Mouse (Mus musculus): ENCODE measurements around the gene Spata22. TPM values are rescaled to one million over a fixed set of nuclear protein-coding genes. Genes with fewer than 3 reads are reported as not detected.
"Not testable (repeated sequence)": the region's sequence is repeated elsewhere in the genome, so short reads cannot be mapped to it uniquely, and the experiment has no call there.

Gene Spata22
- polyA plus RNA-seq, 1 experiment from 2014 or later = not detected

DNA sequence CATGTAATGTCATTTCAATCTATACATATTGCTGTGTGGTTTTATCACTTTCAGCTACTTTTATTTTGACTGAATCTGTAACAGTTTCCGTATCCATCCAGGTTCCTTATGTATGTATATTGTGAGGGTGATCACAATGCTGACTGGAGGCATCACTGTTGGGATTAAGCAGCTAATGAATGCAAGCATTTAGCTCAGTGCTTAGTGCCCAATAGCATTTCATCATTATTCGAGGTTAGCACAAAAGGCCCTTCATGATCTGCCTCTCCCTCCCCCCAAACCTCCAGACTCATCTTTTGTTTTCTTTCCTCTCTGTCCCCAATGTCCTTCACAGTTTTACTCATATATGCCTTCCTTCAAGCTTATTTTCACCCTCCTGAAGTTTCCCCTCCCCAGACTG lies 26.4 kb upstream of the Spata22 start:
- Histone ChIP-seq H3K27ac (ENCODE audit: low read depth) (no peak overlapping the region), H3K4me3 (ENCODE audit: low read depth, low read length) (no peak overlapping the region), H3K4me1 (ENCODE audit: insufficient read depth) (no peaks in the 10 kb centered on the region), H3K9me3 (ENCODE audit: low read depth, low read length) (no peaks in the 10 kb centered on the region), H3K36me3 (ENCODE audit: insufficient read depth) (no peaks in the 10 kb centered on the region), H3K27me3 (ENCODE audit: insufficient read depth, low read length) (no peaks in the 10 kb centered on the region), H3K9ac (no peak overlapping the region), H3K4me2 (no peak overlapping the region)
- DNase-seq (no peak), ATAC-seq (ENCODE audit: insufficient read depth) (no peak)
- 54% methylated on average over 2 of the region's 2 CpGs for WGBS
- no peak for TF ChIP-seq CTCF (IDR thresholded peaks at IDR 0.05; ENCODE audit: low read depth)

GRCm38 (mm10) chr11:73315961-73316360 lies 13.6 kb upstream of the Spata22 start:
- DNase-seq (no peak), ATAC-seq (ENCODE audit: insufficient read depth) (no peak)
- Histone ChIP-seq H3K27ac (ENCODE audit: low read depth) (no peak overlapping the region), H3K4me2 (no peak overlapping the region), H3K27me3 (ENCODE audit: insufficient read depth, low read length) (no peaks in the 10 kb centered on the region), H3K9ac (no peak overlapping the region), H3K4me3 (ENCODE audit: low read depth, low read length) (no peak overlapping the region), H3K36me3 (ENCODE audit: insufficient read depth) (no peaks in the 10 kb centered on the region), H3K9me3 (ENCODE audit: low read depth, low read length) (no peaks in the 10 kb centered on the region), H3K4me1 (ENCODE audit: insufficient read depth) (no peaks in the 10 kb centered on the region)
- 38% methylated on average over 3 of the region's 3 CpGs for WGBS
- TF ChIP-seq CTCF (IDR thresholded peaks at IDR 0.05; ENCODE audit: low read depth) = no peak

DNA sequence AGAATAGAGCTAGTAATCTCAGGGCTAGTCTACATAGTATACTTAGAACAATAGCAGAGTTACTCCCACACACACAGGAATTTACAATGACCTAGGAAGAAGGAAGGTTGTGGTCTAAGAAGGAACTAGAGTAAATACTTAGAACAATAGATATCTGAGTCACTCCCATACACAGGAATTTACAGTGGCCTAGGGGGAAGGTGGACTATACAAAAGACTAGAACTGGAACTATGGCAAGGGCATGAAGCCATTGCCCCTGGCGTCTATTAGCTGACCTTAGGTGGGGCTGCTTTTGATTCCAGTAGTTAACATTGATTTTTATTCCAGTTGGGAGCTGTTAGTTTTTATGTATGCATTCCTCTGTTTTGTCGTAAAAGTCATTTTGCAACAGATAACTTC lies 11.0 kb upstream of the Spata22 start:
- not testable (repeated sequence) for H3K9me3 ChIP-seq (ENCODE audit: low read depth, low read length); H3K4me3 ChIP-seq (ENCODE audit: low read depth, low read length); H3K27ac ChIP-seq (ENCODE audit: low read depth); H3K9ac ChIP-seq; H3K4me1 ChIP-seq (ENCODE audit: insufficient read depth); ATAC-seq (ENCODE audit: insufficient read depth); H3K36me3 ChIP-seq (ENCODE audit: insufficient read depth); H3K27me3 ChIP-seq (ENCODE audit: insufficient read depth, low read length); H3K4me2 ChIP-seq; DNase-seq
- 67% methylated on average over 2 of the region's 2 CpGs for WGBS

GRCm38 (mm10) chr11:73321064-73321463 lies 8.5 kb upstream of the Spata22 start:
- H3K9me3 ChIP-seq (ENCODE audit: low read depth, low read length); H3K9ac ChIP-seq; H3K4me2 ChIP-seq; H3K27me3 ChIP-seq (ENCODE audit: insufficient read depth, low read length); DNase-seq; ATAC-seq (ENCODE audit: insufficient read depth); H3K4me3 ChIP-seq (ENCODE audit: low read depth, low read length); H3K36me3 ChIP-seq (ENCODE audit: insufficient read depth); H3K27ac ChIP-seq (ENCODE audit: low read depth); H3K4me1 ChIP-seq (ENCODE audit: insufficient read depth): not testable (repeated sequence)
- 87% methylated on average over 13 of the region's 13 CpGs for WGBS

GRCm38 (mm10) chr11:73323906-73324830 lies 5.4 kb upstream of the Spata22 start:
- WGBS = 65% methylated on average over 9 of the region's 9 CpGs
- Histone ChIP-seq H3K4me3 (ENCODE audit: low read depth, low read length) (no peak overlapping the region), H3K9me3 (ENCODE audit: low read depth, low read length) (no peaks in the 10 kb centered on the region), H3K27ac (ENCODE audit: low read depth) (no peak overlapping the region), H3K27me3 (ENCODE audit: insufficient read depth, low read length) (no peaks in the 10 kb centered on the region), H3K36me3 (ENCODE audit: insufficient read depth) (no peaks in the 10 kb centered on the region), H3K4me1 (ENCODE audit: insufficient read depth) (no peaks in the 10 kb centered on the region), H3K9ac (no peak overlapping the region), H3K4me2 (no peak overlapping the region)
- DNase-seq (peak; percentile 11), ATAC-seq (ENCODE audit: insufficient read depth) (no peak)
- no peak for TF ChIP-seq CTCF (IDR thresholded peaks at IDR 0.05; ENCODE audit: low read depth)

GRCm38 (mm10) chr11:73326485-73326886 lies 3.1 kb upstream of the Spata22 start:
- Histone ChIP-seq H3K9me3 (ENCODE audit: low read depth, low read length) (no peaks in the 10 kb centered on the region), H3K4me3 (ENCODE audit: low read depth, low read length) (no peak overlapping the region), H3K4me2 (no peak overlapping the region), H3K27ac (ENCODE audit: low read depth) (no peak overlapping the region), H3K9ac (no peak overlapping the region), H3K27me3 (ENCODE audit: insufficient read depth, low read length) (no peaks in the 10 kb centered on the region), H3K36me3 (ENCODE audit: insufficient read depth) (no peaks in the 10 kb centered on the region), H3K4me1 (ENCODE audit: insufficient read depth) (no peaks in the 10 kb centered on the region)
- no peak for TF ChIP-seq CTCF (IDR thresholded peaks at IDR 0.05; ENCODE audit: low read depth)
- WGBS = 34% methylated on average over 12 of the region's 12 CpGs
- DNase-seq (peak; percentile 21), ATAC-seq (ENCODE audit: insufficient read depth) (no peak)

DNA sequence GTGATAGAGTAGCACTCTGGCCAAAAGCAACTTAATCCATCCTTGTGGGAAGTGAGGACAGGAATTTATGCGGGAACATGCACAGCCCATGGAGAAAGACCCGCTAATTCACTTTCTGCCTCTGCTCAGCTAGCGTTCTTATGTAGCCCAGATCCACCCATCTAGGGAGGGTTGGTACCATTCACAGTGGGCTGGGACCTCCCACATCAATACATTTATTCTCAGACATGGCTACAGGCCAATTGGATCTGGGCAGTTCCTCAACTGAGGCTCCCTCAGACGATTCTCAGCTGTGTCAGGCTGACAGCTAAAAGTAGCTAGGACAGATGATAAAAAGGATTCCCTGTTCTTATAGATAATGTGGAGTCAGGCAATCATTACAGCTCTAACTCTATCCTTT lies 2.2 kb upstream of the Spata22 start:
- H3K4me1 ChIP-seq (ENCODE audit: insufficient read depth) = no peaks in the 10 kb centered on the region
- WGBS = 42% methylated on average over 4 of the region's 4 CpGs
- no peak overlapping the region for H3K27ac ChIP-seq (ENCODE audit: low read depth)
- DNase-seq = peak; percentile 85
- peak; percentile 82 for ATAC-seq (ENCODE audit: insufficient read depth)
- H3K9me3 ChIP-seq (ENCODE audit: low read depth, low read length) = no peaks in the 10 kb centered on the region
- H3K36me3 ChIP-seq (ENCODE audit: insufficient read depth) = no peaks in the 10 kb centered on the region
- H3K4me2 ChIP-seq = no peak overlapping the region
- H3K27me3 ChIP-seq (ENCODE audit: insufficient read depth, low read length) = no peaks in the 10 kb centered on the region
- no peak overlapping the region for H3K4me3 ChIP-seq (ENCODE audit: low read depth, low read length)
- no peak for TF ChIP-seq CTCF (IDR thresholded peaks at IDR 0.05; ENCODE audit: low read depth)
- H3K9ac ChIP-seq = no peak overlapping the region

Data from lung, embryonic 14.5 days (tissue).